In genomic region chr14:120970637-120971036, GRCm38 (mm10) we compare ENCODE assay signal across 9 mouse cellular contexts. TPM values are rescaled to one million over a fixed set of nuclear protein-coding genes. Genes with fewer than 3 reads are reported as not detected.
A peak's percentile ranks its signal among the peaks of the same experiment; 100 is the strongest.
DNase-seq lines count a peak whose midpoint lies in the region; ATAC-seq and TF ChIP-seq lines count a peak whose summit lies in the region.
"Had no signal": no experiment of that assay in that cellular context is flagged by ENCODE, and none has a peak within 500 bp of the region (broad histone marks: within the 10 kb centered on the region; RNA-seq: fewer than 3 reads in every experiment).

No protein-coding gene starts in this region.

- no peaks in the 10 kb centered on the region for H3K79me2 ChIP-seq in CH12.LX (replicated peaks; ENCODE audit: control insufficient read depth, extremely low read depth, insufficient read depth, poor library complexity, severe bottlenecking)

- no peak overlapping the region for H3K27ac ChIP-seq in kidney, adult 2 months (ENCODE audit: insufficient read depth, low read depth, low read length)
- no peak overlapping the region for H3K27ac ChIP-seq in kidney, embryonic 16.5 days (ENCODE audit: low read length)
- H3K27ac ChIP-seq in CH12.LX (ENCODE audit: insufficient read depth, low read depth): no peak overlapping the region
- H3K27ac ChIP-seq: macrophage had no signal

- no peak overlapping the region for H3K4me3 ChIP-seq in kidney, adult 2 months (ENCODE audit: insufficient read depth, low read depth, low read length)
- H3K4me3 ChIP-seq in kidney, embryonic 16.5 days (ENCODE audit: low read length): no peak overlapping the region
- no peak overlapping the region for H3K4me3 ChIP-seq in CH12.LX (replicated peaks in 1 of 3; ENCODE audit: low read depth in 2 of 3, low read length in 2 of 3, poor library complexity in 1 of 3)

- no peak overlapping the region for H3K4me2 ChIP-seq in kidney, embryonic 16.5 days (replicated peaks; ENCODE audit: low read depth, low read length)
- no peak overlapping the region for H3K4me2 ChIP-seq in CH12.LX (ENCODE audit: insufficient read depth, low read depth, poor library complexity, severe bottlenecking)

- TF ChIP-seq RAD21 in CH12.LX (IDR thresholded peaks at IDR 0.05; ENCODE audit: low read depth, low read length): peak; percentile 20

- no peak for TF ChIP-seq POLR2A in kidney, adult 2 months (IDR thresholded peaks at IDR 0.05; ENCODE audit: low read depth, low read length)
- TF ChIP-seq POLR2A in CH12.LX (IDR thresholded peaks at IDR 0.05; ENCODE audit: low read depth, low read length): no peak

- H3K9me3 ChIP-seq in kidney, embryonic 16.5 days (ENCODE audit: low read length): 0 out of 2 replicates have a peak, but pooled peaks cover 4% of the 10 kb centered on the region
- peaks cover 5% of the 10 kb centered on the region for H3K9me3 ChIP-seq in CH12.LX (replicated peaks; ENCODE audit: low read length)

- no peak for TF ChIP-seq EP300 in CH12.LX (IDR thresholded peaks at IDR 0.05; ENCODE audit: low read length)

- DNase-seq in kidney, adult 2 months: peak; percentile 17
- DNase-seq in CH12.LX (ENCODE audit: extremely low read depth) (no peak), adipocyte (ENCODE audit: low spot score) (peak; percentile 8)
- peak; percentile 38 for DNase-seq in mesoderm, embryonic 11.5 days (ENCODE audit: low read depth, low spot score)
- DNase-seq in layer of hippocampus, postnatal 36 days: no peak
- DNase-seq in embryo, embryonic 11 days: no peak

- 81% methylated on average over 8 of the region's 8 CpGs for WGBS in kidney, adult 2 months
- WGBS in kidney, embryonic 16.5 days: 84% methylated on average over 8 of the region's 8 CpGs

- H3K27me3 ChIP-seq in kidney, adult 2 months (replicated peaks; ENCODE audit: control insufficient read depth, insufficient read depth, low read length): no peaks in the 10 kb centered on the region
- no peaks in the 10 kb centered on the region for H3K27me3 ChIP-seq in kidney, embryonic 16.5 days (ENCODE audit: insufficient read depth, low read length)
- peaks cover 8% of the 10 kb centered on the region for H3K27me3 ChIP-seq in CH12.LX (replicated peaks)

- peak; percentile 53 for TF ChIP-seq CTCF in kidney, adult 2 months (conservative IDR thresholded peaks at IDR 0.05; ENCODE audit: insufficient read depth, insufficient read length, low read depth, low read length)
- peak; percentile 50 to 59 for TF ChIP-seq CTCF in CH12.LX (conservative IDR thresholded peaks at IDR 0.05 in 1 of 2, IDR thresholded peaks at IDR 0.05 in 1 of 2; ENCODE audit: low read depth in 2 of 2, low read length in 2 of 2)

- no peaks in the 10 kb centered on the region for H3K36me3 ChIP-seq in kidney, adult 2 months (ENCODE audit: control insufficient read depth, insufficient read depth, low read length)
- H3K36me3 ChIP-seq in kidney, embryonic 16.5 days (ENCODE audit: insufficient read depth, low read length): no peaks in the 10 kb centered on the region
- no peaks in the 10 kb centered on the region for H3K36me3 ChIP-seq in CH12.LX (replicated peaks in 1 of 2; ENCODE audit: control insufficient read depth in 1 of 2, insufficient read depth in 1 of 2, low read length in 1 of 2)

- no peak for ATAC-seq in kidney, embryonic 16.5 days (ENCODE audit: low FRiP score, low TSS enrichment)
- ATAC-seq: inflammation-experienced regulatory T-cells, adult 6 months had no signal

- in situ Hi-C loops in CH12.LX (cut with MboI; ENCODE audit: low pct_ligation_motif_present, low pct_unique_long_range_greater_than_20kb, low sequenced_read_pairs): loop anchor here (5.0 kb wide), 1 partner anchor 482 kb away; no protein-coding TSS in a partner anchor

- dilution Hi-C loops in CH12.LX (cut with MboI; ENCODE audit: extremely low pct_ligation_motif_present, extremely low pct_unique_long_range_greater_than_20kb, low sequenced_read_pairs): no loop called here

- no peaks in the 10 kb centered on the region for H3K4me1 ChIP-seq in kidney, adult 2 months (ENCODE audit: control insufficient read depth, insufficient read depth, low read length)
- no peaks in the 10 kb centered on the region for H3K4me1 ChIP-seq in kidney, embryonic 16.5 days (ENCODE audit: insufficient read depth, low read length)
- peaks cover 8 to 24% of the 10 kb centered on the region in 2 experiments for H3K4me1 ChIP-seq in CH12.LX (ENCODE audit: control insufficient read depth in 1 of 2, insufficient read depth in 2 of 2)

- H3K9ac ChIP-seq in kidney, embryonic 16.5 days (replicated peaks; ENCODE audit: low read length): no peak overlapping the region
- H3K9ac ChIP-seq in CH12.LX (ENCODE audit: insufficient read depth, low read depth): no peak overlapping the region

TF ChIP-seq in CH12.LX, 34 proteins besides CTCF, POLR2A, EP300 and RAD21:
- peak; percentile 39 for TF ChIP-seq SMC3 (IDR thresholded peaks at IDR 0.05; ENCODE audit: low read depth, low read length)
- no peak for TF ChIP-seq JUN (IDR thresholded peaks at IDR 0.05; ENCODE audit: insufficient read depth, low read depth, low read length)

RNA-seq across cellular contexts. Expression of gene Ipo5, which starts 59.6 kb away (rescaled TPM):
- polyA plus RNA-seq in kidney, adult 2 months (2012; rRNA removed): 18.1 and 20.5 TPM in 2 replicates
- polyA plus RNA-seq in kidney, embryonic 16.5 days (2015; fragmentation: Nextera tagmentation; extraction: Ambion mirVana): 96.3 and 103 TPM in 2 replicates
- total RNA-seq in CH12.LX (2012; rRNA removed): 167 and 178 TPM in 2 replicates
- total RNA-seq in CH12.LX (2014; rRNA removed): 259 and 267 TPM in 2 replicates
- polyA plus RNA-seq in CH12.LX (2012; ENCODE audit: insufficient read length, low read depth): 230 and 252 TPM in 2 replicates
- 100 to 1,000 TPM in 1 of 2 experiments, 10 to 100 TPM in 1; 96.0 to 101 TPM for total RNA-seq in layer of hippocampus, postnatal 36 days (2021)

Comparison
In these comparisons a context has a peak if more than half of its experiments do, and no peak if none do; other contexts are left out.
1. DNase-seq: peak in kidney, adult 2 months (single experiment), adipocyte (single experiment) and mesoderm, embryonic 11.5 days (single experiment); none in CH12.LX (single experiment), layer of hippocampus, postnatal 36 days (0 of 2) and embryo, embryonic 11 days (single experiment).